Mouse (Mus musculus): ENCODE measurements around the gene Dhps.
A peak's percentile ranks its signal among the peaks of the same experiment; 100 is the strongest.
"Not testable (repeated sequence)": the region's sequence is repeated elsewhere in the genome, so short reads cannot be mapped to it uniquely, and the experiment has no call there.

Dhps gene

DNA sequence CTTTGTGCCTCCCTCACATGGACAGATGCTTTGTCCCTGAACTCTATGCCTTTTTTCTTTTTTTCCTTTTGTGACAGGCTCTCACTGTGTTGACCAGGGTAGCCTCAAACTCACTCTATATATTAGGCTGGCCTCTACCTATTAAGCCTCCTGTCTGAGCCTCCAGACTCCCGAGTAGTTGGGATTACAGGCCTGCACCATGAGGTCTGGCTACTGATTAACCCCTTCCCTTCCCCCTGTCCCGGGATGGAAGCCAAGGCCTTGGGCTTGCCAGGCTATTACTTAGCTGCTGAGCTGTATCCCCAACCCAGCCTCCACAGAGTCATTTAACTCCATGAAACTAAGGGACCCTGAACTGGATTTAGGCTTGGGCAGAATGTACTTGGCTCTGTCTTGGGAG, 6.3 kb upstream of the Dhps start:
- no peak for DNase-seq

DNA sequence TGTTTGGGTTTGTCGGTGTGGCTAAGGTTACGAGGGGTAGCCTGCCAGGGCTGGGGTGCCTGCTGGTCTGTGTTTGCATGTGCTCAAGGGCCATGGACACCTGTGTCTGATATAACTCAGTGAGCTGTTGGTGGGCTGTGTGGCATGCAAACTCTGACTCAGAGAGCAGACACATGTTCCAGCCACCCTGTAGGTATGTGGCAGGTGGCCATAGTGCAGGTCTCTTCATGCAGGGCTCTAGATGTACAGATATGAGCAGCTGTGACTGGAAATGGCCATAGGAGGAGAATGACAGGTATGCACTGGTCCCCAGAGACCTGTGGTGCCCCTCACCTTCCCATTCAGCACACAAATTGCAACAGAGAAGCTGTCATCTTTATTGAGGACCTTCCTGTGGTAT, 4.4 kb upstream of the Dhps start:
- DNase-seq = no peak

DNA sequence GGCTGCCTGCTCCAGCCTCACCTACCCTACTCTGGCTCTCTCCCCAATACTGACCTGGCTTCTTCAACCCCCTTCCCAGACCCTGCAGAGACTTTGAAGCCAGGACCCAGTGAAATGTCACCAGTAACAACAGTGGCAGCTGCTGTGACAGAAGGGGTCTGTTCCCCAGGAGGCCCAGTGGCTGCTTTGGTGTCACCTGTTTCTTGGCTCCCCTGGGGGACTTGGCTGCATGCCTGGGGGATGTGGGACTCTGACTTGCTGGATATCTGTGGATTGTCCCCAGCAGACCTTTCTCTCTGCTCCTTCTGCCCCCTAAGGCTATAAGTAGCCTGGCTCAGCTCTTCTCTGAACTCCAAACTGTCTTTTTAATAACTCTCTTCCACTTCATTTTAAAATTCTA, 3.6 kb upstream of the Dhps start, which contains the start of gene Gm5741:
Gm5741 (minus strand) TSS at position 1 of the 400 bp plus-strand sequence.
- no peak for DNase-seq

DNA sequence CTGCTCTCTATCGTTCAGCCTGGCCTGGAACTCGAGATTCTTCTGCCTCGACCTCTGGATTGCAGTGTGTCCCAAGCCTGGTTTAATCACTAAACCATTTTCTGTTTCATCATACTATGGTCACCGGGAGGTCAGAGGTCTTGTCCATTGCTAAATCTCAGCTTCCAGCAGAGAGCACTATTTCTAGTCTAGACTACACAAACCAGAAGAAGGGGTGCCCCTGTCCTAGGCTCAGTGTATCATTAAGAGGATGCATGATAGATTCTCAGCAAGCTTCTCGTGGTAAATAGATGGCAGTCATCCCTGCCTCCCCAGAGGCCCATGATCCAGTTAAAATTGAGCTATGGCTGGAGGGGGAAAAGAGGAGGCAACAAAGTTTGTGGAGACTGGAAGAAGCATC, 516 bp upstream of the Dhps start:
- no peak for DNase-seq

DNA sequence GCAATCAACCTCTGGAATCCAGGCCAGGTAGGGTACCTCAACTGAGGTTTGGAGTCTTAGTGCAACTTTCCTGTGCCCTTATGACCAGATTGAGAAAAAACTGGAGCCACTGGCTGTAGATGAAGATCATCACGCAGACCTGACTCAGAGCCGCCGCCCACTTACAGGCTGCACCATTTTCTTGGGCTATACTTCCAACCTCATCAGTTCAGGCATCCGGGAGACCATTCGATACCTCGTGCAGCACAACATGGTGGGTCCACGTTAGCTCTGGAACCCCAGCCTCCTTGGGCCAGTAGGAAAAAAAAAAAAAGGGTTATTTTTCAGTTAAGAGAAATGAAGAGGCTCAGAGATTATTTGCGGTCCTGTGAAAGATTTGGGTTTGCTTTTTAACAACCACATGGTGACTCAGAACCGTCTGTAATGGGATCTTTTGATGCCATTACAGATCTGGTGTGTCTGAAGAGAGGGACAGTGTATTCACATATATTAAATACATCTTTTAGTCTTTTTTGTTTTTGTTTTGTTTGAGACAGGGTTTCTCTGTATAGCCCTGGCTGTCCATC, 890 bp downstream of the Dhps start:
- DNase-seq = no peak

DNA sequence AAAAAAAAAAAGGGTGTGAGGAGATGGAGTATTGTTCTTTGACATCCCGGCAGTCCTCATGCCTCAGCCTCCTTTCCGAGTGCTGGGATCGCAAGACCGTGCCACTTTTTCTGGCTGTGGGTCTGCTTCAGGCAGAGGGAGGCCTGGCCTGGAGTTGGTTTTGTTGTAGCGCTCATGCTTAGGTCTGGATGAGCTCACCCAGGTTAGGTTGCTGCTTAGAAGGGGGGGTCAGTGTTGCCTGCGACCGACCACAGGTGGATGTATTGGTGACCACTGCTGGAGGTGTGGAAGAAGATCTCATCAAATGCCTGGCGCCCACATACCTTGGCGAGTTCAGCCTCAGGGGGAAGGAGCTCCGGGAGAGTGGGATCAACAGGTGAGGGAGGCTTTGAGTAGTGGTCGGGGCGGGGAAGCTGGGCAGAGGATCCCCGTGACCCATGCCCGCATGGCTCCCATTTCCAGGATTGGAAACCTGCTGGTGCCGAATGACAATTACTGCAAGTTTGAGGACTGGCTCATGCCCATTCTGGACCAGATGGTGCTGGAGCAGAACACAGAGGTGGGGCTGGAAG, 1.6 kb downstream of the Dhps start:
- DNase-seq = no peak

DNA sequence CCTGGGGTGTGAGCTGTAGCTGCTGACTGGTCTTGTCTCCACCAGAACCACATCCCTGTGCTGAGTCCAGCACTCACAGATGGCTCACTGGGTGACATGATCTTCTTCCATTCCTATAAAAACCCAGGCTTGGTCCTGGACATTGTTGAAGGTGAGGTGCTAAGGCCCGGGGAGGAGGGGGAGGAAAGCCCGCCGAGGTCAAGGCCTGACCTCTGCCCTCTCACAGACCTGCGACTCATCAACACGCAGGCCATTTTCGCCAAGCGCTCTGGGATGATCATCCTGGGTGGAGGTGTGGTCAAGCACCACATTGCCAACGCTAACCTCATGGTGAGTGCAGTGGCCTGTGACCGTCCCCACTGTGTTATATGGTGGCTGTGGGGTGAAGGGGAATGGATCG, 2.6 kb downstream of the Dhps start:
- DNase-seq = no peak

DNA sequence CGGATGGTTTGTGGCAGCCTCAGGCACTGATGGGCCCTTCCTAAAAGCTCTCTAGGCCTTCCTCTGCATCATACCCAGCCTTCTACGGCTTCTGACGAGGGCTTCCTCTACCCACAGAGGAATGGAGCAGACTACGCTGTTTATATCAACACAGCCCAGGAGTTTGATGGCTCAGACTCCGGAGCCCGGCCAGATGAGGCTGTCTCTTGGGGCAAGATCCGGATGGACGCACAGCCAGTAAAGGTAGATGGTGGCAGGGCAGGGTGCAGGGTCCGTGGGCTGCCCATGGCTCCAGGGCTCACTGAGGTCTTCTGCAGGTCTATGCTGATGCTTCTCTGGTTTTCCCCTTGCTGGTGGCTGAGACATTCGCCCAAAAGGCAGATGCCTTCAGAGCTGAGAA, 3.1 kb downstream of the Dhps start:
- DNase-seq = no peak

DNA sequence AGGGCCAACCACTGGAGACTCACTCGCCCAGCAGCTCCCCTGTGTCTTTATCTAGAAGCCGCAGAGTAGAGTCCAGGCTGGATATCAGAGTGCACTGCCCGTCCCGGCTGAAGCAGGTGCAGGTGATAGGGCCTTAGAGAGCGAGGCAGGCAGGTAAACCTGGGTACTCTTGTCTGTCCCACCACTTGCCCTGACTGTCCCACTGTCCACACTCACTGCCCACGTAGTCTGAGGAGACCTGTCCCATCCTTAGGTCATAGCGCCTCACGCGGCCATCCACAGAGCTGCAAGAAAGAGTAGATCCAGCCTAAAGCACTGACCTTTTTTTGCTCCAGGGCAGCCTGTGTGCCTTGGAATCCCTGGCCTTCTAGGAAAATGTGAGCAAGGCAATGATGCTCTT, 4.4 kb downstream of the Dhps start:
- DNase-seq = peak; percentile 53

DNA sequence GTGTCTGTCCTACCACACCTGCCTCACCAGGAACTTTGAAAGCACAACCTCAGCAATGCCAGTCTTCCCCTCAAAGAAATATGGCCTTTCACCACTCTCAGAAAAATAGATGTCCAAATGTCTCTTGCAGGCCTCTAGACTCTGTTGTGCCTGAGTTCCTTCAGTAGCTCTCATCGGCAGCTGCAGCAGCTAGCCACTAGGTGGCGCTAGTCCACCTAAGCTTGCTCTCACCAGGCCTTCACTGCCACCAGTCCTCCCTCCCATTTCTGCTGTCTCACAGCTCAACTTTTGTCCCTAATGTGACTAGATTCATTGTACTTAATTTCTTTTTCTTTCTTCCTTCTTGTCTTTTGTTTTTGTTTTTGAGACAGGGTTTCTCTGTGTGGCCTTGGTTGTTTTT, 5.4 kb downstream of the Dhps start:
- peak; percentile 79 for DNase-seq

DNA sequence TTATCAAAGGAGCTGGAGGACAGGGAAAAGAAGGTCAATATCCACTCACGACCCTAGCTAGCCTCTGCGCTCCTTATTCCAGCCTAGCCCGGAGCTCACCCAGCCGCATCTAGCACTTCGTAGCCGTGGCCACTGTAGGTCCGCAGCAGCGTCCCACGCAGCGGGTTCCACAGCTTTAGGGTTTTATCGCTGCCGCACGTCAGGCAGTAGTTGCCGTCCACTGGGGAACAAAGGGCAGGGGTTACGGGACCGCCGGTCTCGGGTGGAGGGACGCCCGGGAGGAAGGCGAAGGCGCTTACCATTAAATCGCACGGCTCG, 8.6 kb downstream of the Dhps start:
- DNase-seq = no peak

DNA sequence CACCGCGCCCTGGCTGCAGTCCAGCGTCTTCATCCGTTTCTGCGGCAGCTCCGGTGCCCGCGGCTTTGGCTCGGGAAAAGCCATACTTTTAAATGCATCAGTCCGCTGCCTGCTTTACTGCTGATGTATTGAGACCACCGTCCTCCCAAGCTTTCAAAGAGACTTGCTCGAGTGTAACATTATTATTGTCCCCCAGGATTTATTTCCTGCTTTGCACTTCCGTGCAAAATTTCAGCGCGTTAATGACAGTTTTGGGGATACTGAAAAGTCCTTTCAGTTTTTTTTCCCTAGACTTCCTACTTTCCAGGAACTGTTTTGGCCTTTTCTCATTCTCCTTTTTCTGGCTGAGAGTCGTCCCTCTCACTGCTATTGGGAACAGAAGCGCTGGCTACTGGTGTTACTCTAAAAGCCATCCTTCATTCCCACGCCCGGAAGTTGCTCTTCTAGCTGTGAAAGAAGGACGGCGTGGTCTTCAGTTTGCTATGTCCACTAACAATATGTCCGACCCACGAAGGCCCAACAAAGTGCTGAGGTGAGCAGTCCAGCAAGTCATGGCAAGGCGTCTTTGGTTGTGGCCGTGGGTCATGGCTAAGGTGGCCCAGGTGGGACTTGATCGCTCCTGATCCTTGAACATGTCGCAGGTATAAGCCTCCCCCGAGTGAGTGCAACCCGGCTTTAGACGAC, 9.1 kb downstream of the Dhps start, which contains the start of gene Wdr83os:
Wdr83os (plus strand) TSS at position 209 of the 684 bp plus-strand sequence.
- DNase-seq = peak; percentile 67

DNA sequence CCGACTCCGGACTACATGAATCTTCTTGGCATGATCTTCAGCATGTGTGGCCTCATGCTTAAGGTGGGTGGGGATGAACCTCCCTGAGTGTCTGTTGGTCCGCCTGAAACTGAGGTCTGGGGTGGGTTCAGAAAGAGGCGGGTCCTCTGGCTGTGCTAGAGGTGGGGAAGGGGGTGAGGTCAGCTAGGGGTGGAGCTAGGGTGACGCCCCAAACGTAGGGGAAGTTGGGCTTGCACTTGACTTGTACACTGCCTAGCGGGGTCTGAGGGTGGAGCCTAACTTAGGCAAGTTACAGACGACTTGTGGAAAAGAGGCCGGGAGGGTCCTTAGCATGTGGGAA, 9.6 kb downstream of the Dhps start, which contains the start of gene Wdr83:
Wdr83 (minus strand) TSS at position 91 of the 340 bp plus-strand sequence.
- peak; percentile 63 for DNase-seq

DNA sequence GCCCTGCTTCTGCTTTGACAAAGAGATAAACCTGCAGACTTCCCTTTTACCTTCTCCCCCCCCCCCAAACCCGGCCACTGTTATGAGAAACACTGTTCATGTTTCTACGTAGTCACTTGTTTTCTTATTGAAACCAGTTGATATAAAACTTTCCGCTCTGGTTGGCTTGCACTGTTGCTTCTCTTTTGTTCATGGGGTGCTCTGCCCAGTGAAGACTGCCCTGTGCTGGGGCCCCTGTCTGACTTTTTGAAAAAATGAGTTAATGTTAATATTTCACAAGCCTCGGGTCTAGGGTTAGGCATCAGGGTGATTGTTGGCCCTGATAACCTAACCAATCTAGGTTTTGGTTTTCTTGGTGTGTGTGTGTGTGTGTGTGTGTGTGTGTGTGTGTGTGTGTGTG, 10.6 kb downstream of the Dhps start:
- DNase-seq = not testable (repeated sequence)

DNA sequence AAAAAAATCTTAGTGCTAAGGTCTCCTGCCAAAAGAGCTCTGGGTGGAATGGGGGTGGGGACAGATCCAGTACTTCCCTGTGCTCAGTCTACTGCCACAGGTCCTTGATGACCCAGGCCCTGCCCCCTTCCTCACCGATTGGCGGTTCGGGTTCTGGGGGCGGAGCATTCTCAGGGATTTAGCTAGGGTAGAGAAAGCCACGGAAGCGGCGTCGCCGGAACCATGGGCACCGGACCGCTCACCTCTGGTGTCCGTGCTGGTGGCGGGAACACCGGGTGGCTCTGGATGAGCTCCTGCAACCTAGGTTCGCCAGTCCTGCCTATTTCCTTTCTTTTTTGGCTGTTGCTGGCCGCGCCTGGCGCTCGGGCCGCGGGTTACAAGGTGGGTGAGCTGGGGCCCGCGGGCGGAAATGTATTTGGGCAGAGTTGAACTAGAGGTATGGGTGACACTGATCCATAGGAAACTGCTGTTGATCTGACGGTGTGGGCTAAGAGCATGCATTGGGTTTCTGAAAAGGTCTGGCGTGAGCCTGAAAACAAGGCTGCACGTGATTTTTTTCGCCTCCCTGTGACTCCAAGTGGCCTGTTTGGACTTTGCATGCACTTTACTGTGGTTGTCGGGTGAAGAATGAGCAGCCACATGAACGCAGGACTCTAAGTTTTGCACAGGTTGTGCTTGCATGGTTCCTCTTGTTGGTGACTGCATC, 11.7 kb downstream of the Dhps start, which contains the start of gene Man2b1:
Man2b1 (plus strand) TSS at position 163 of the 706 bp plus-strand sequence.
- DNase-seq = peak; percentile 90

DNA sequence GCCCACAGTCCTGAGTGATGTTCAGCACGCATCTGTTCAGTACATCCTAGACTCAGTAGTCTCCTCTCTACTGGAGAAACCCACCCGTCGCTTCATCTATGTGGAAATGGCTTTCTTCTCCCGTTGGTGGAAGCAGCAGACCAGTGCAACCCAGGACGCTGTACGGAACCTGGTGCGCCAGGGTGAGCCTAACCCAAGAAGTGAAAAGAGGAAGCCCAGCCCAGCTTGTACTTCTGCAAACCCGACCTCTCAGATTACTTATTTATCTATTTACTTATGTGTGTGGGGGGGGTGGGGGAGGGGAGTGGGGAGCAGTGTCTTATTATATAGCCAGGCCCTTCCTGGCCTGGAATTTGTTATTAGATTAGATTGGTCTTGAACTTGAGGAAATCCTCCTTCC, 13.1 kb downstream of the Dhps start:
- DNase-seq = no peak

DNA sequence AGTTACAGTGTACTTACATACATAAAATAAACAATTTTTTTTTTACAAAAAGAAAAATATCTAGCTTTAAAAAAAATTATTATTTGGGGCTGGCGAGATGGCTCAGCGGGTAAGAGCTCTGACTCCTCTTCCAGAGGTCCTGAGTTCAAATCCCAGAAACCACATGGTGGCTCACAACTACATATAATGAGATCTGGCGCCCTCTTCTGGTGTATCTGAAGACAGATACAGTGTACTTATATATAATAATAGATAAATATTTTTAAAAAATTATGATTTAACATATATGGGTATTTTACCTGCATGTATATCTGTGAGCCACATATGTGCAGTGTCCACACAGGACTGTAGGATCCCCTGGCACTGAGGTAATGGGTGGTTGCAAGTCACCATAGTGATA, 14.7 kb downstream of the Dhps start:
- DNase-seq = no peak

DNA sequence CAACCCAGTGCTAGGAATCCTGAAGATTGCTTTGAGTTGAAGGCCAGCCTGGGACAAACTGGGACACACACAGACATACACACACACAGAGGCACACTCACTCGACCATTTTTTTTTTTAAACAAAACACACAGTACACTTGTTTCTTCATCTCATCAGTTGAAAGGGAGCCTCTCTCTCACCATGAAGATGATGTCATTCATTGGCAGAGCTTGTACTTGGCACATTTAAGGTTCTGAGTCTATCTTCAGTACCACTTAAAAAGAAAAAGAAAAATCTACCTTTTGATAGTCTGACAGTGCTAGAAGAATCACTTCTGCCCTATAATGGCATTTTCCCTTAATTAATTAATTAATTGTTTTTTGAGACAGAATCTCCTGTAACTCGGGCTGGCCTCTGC, 17.2 kb downstream of the Dhps start:
- no peak for DNase-seq

DNA sequence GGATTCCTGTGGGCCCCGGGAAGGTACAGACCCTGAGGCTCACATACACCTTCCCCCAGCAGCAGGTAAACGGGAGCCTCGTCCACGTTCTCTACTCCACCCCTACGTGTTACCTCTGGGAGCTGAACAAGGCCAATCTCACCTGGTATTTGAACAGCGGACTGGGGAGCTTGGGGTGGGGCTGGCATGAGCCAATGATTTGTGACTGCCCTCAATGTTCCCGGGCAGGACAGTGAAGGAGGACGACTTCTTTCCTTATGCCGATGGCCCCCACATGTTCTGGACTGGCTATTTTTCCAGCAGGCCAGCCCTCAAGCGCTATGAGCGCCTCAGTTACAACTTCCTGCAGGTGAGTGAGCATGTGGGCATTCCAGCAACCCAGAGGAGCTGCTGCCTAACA, 19.3 kb downstream of the Dhps start:
- DNase-seq = no peak

DNA sequence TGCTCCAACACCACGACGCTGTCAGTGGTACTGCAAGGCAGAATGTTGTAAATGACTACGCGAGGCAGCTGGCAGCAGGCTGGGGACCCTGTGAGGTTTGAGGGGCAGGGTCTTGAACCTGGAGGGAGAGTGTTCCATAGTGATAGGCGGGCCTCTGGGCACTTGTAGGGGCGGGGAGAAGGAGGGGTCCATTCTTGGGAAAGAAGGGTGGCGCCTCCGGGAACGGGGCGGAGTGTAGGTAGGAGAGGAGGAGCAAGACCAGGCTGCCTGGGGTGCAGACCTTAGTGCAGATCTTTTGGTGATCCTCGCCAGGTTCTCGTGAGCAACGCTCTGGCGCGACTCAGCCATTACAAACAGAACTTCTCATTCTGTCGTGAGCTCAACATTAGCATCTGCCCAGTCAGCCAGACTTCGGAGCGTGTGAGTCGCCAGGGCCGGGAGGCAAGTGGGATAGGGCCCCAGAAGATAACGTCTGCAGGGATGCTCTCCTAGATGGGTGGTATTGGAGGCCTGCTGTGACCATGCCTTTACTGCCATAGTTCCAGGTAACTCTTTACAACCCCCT, 20.1 kb downstream of the Dhps start:
- no peak for DNase-seq

DNA sequence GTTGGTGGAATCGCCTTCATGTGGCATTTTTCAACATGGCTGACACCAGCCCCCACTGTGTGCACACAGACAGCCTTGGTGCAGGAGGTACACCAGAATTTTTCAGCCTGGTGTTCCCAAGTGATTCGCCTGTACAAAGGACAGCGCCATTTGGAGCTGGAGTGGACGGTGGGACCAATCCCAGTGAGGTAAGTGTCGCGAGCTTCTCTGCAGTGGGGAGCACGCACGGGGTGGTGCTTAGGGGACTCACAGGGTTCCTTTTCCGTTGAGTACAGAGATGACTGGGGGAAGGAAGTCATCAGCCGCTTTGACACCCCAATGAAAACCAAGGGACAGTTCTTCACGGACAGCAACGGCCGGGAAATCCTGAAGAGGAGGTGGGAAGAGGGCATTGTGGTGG, 23.5 kb downstream of the Dhps start:
- DNase-seq = no peak

DNA sequence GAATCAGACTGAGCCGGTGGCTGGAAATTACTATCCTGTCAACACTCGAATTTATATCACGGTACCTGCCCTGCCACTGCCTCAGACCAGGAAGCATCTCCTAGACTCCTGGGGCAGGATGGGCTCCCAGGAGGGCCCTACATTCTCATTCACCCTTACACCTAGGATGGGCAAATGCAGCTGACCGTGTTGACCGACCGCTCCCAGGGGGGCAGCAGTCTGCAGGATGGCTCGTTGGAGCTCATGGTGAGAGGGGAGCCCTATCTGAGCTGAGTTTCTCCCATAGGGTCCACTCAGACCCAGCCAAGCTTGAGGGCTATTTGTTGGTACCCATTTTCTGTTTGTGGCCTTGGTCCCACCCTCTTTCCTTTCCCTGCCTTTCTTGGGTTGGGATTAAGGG, 24.0 kb downstream of the Dhps start:
- DNase-seq = no peak

DNA sequence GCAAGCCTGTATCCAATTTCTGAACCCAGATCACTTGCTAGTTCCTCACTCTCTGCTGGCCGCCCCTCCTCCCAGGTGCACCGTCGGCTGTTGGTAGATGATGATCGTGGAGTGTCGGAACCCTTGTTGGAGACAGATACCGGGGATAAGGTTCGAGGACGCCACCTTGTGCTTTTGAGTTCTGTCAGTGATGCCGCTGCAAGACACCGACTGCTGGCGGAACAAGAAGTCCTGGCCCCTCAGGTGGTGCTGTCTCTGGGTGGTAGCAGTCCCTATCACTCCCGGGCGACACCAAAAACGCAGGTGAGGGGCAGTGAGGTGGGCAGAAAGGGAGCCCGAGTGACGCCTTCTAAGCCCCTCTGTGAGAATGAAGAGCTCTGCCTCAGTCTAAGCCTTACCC, 24.6 kb downstream of the Dhps start:
- no peak for DNase-seq

DNA sequence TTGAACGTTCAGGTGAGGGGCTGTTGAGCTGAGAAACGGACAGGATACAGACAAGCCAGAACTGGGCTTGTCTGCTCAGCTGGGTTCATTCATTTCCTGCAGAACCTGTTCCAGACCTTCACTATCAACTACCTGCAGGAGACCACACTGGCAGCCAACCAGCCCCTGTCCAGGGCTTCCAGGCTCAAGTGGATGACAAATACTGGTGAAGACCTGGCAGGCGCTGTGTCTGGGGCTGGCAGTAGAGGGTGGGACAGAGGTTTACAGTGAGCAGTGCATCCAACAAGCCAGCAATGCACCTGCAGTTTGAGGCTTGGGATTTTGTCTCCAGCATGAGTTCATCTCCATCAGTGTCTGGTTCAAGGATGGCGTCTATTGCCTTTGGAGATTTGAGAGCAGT, 25.3 kb downstream of the Dhps start:
- DNase-seq = no peak

Data from cerebellum, adult 9-11 months (tissue).